Comparison of ENCODE assay signal across 7 mouse cellular contexts in the genomic region with DNA sequence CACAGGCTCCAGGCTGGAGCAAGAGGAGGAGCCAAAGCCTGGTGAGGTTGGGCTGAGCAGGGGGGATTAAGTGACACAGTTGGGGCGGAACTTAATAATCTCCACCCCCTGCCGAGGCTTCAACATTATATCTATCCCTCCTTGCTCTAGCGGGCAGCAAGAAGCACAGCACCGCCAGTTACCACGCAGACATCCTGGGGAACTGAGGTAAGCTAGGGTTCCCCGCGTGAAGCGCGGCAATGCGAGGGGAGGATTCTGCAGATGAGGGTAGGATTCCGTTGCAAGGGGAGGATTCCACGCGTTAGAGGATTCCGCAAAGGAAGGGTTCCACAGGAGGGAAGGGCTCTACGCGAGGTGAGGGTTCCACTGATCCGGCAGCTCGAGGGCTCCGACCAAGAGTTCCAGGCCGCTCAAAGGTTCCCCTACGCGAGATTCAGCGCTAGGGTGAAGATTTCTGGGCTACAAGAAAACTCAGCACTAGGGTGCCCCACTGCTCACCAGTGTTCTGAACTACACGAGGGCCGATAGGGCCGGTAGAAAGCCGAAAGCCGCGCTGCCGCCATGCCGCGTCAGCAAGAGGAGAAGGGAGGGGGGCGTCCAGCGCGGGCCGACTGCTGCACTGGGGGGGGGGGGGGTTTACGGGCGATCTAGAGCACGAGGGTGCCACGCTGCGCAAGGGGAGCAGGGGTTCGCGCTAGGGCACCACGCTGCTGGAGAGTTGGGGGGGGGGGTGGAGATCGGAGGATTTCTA. TPM values are rescaled to one million over a fixed set of nuclear protein-coding genes. Genes with fewer than 3 reads are reported as not detected.
A peak's percentile ranks its signal among the peaks of the same experiment; 100 is the strongest.
DNase-seq lines count a peak whose midpoint lies in the region; ATAC-seq and TF ChIP-seq lines count a peak whose summit lies in the region.

No protein-coding gene starts in this region.

- H3K4me1 ChIP-seq in hindbrain, embryonic 15.5 days (replicated peaks), result 0 out of 2 replicates have a peak, but pooled peaks cover 8% of the 10 kb centered on the region
- H3K4me1 ChIP-seq in limb, embryonic 11.5 days (ENCODE audit: control insufficient read depth, insufficient read depth, low read length), result peaks cover 21% of the 10 kb centered on the region
- peaks cover 22% of the 10 kb centered on the region for H3K4me1 ChIP-seq in midbrain, embryonic 10.5 days

- H3K4me3 ChIP-seq in gastrocnemius, adult 2 months, result peak overlapping the region; percentile 72
- peak overlapping the region; percentile 38 for H3K4me3 ChIP-seq in hindbrain, embryonic 15.5 days
- H3K4me3 ChIP-seq in limb, embryonic 11.5 days (ENCODE audit: low read depth, low read length), result peak overlapping the region; percentile 41
- H3K4me3 ChIP-seq in midbrain, embryonic 10.5 days, result peak overlapping the region; percentile 59

- WGBS in hindbrain, embryonic 15.5 days, result 52% methylated on average over 40 of the region's 45 CpGs
- WGBS in limb, embryonic 11.5 days, result 50% methylated on average over 38 of the region's 45 CpGs
- 49% methylated on average over 45 of the region's 45 CpGs for WGBS in midbrain, embryonic 10.5 days

- TF ChIP-seq CTCF in gastrocnemius, adult 2 months (IDR thresholded peaks at IDR 0.05), result peak; percentile 27; the same call in 1 of the 2 replicates

- H3K27ac ChIP-seq in gastrocnemius, adult 2 months, result peak overlapping the region; percentile 96
- H3K27ac ChIP-seq in hindbrain, embryonic 15.5 days (replicated peaks), result peak overlapping the region; percentile 56
- peak overlapping the region; percentile 74 for H3K27ac ChIP-seq in limb, embryonic 11.5 days (replicated peaks; ENCODE audit: low read depth, low read length)
- peak overlapping the region; percentile 60 for H3K27ac ChIP-seq in midbrain, embryonic 10.5 days (replicated peaks)

- H3K9me3 ChIP-seq in hindbrain, embryonic 15.5 days, result peaks cover 5% of the 10 kb centered on the region; the same call in 1 of the 2 replicates
- H3K9me3 ChIP-seq in limb, embryonic 11.5 days (ENCODE audit: control insufficient read depth, low read length), result peaks cover 17% of the 10 kb centered on the region; the same call in 1 of the 2 replicates
- H3K9me3 ChIP-seq in midbrain, embryonic 10.5 days (replicated peaks), result peaks cover 31% of the 10 kb centered on the region

- peak overlapping the region; percentile 56 for H3K4me2 ChIP-seq in hindbrain, embryonic 15.5 days
- peak overlapping the region; percentile 40; the same call in 1 of the 2 replicates for H3K4me2 ChIP-seq in limb, embryonic 11.5 days (ENCODE audit: low read depth, severe bottlenecking)

- H3K36me3 ChIP-seq in hindbrain, embryonic 15.5 days, result peaks cover 40% of the 10 kb centered on the region
- peaks cover 47% of the 10 kb centered on the region for H3K36me3 ChIP-seq in limb, embryonic 11.5 days (ENCODE audit: control insufficient read depth, insufficient read depth, low read length)
- H3K36me3 ChIP-seq in midbrain, embryonic 10.5 days, result peaks cover 93% of the 10 kb centered on the region

- ATAC-seq in hindbrain, embryonic 15.5 days (ENCODE audit: low FRiP score, low read depth), result peak; percentile 76
- peak; percentile 75; the same call in 1 of the 2 replicates for ATAC-seq in limb, embryonic 11.5 days (ENCODE audit: insufficient number of reproducible peaks, low FRiP score, low TSS enrichment, low read depth)

- H3K9ac ChIP-seq in hindbrain, embryonic 15.5 days, result peak overlapping the region; percentile 44
- peak overlapping the region; percentile 56 for H3K9ac ChIP-seq in limb, embryonic 11.5 days (ENCODE audit: low read length)

- intact Hi-C loops in gastrocnemius, adult 2 months (cut with DNase I), result loop anchor here (1.0 to 5.0 kb wide), 2 partner anchors 18 to 51 kb away; no protein-coding TSS in a partner anchor

- H3K27me3 ChIP-seq in hindbrain, embryonic 15.5 days, result no peaks in the 10 kb centered on the region
- H3K27me3 ChIP-seq in limb, embryonic 11.5 days (ENCODE audit: control insufficient read depth, insufficient read depth, low read length), result no peaks in the 10 kb centered on the region
- H3K27me3 ChIP-seq in midbrain, embryonic 10.5 days (ENCODE audit: low read depth, poor library complexity, severe bottlenecking), result no peaks in the 10 kb centered on the region

- DNase-seq in ZHBTc4 (ENCODE audit: low read depth, low spot score), result peak; percentile 72
- DNase-seq in cerebellum, adult 8-10 months, result peak; percentile 60
- DNase-seq in gastrocnemius, adult 2 months, result peak; percentile 86
- DNase-seq in limb, embryonic 11.5 days (ENCODE audit: low spot score), result peak; percentile 76
- peak; percentile 64 for DNase-seq in midbrain, embryonic 10.5 days (ENCODE audit: low spot score)
- DNase-seq in right cerebral cortex, postnatal 25 days, result peak; percentile 30

RNA-seq across cellular contexts. Expression of a gene that starts 28.1 kb away (rescaled TPM):
- 10 to 100 TPM; 36.9 to 46.7 TPM for total RNA-seq in gastrocnemius, adult 2 months (2021)
- 9.1 and 10.2 TPM in 2 replicates for polyA plus RNA-seq in hindbrain, embryonic 15.5 days (2015; fragmentation: Nextera tagmentation; extraction: Ambion mirVana)
- polyA plus RNA-seq in limb, embryonic 11.5 days (2014; fragmentation: Nextera tagmentation; extraction: Ambion mirVana), result 28.0 and 31.5 TPM in 2 replicates
- 16.3 and 18.0 TPM in 2 replicates for polyA plus RNA-seq in midbrain, embryonic 10.5 days (2016; fragmentation: Nextera tagmentation; extraction: Ambion mirVana)

Comparison
In these comparisons a context has a peak if more than half of its experiments do, and no peak if none do; other contexts are left out.
1. Peak in every context shown above with its lines: DNase-seq, ATAC-seq, H3K4me3 ChIP-seq and H3K27ac ChIP-seq.
2. DNase-seq: peak in every context shown above with its lines; median percentile 86 in gastrocnemius, adult 2 months; 76 in limb, embryonic 11.5 days; 72 in ZHBTc4; 64 in midbrain, embryonic 10.5 days; 60 in cerebellum, adult 8-10 months; 30 in right cerebral cortex, postnatal 25 days.